ENCODE assay signal across 25 mouse cellular contexts in genomic region chr7:80376192-80376591, GRCm38 (mm10). TPM values are rescaled to one million over a fixed set of nuclear protein-coding genes. Genes with fewer than 3 reads are reported as not detected.
DNase-seq lines count a peak whose midpoint lies in the region; ATAC-seq lines count a peak whose summit lies in the region.
"Had no signal": no experiment of that assay in that cellular context is flagged by ENCODE, and none has a peak within 500 bp of the region (broad histone marks: within the 10 kb centered on the region; RNA-seq: fewer than 3 reads in every experiment).

No protein-coding gene starts in this region.

- no peaks in the 10 kb centered on the region for H3K36me3 ChIP-seq in hindbrain, embryonic 15.5 days
- H3K36me3 ChIP-seq in hindbrain, embryonic 12.5 days, result 0 out of 2 replicates have a peak, but pooled peaks cover 7% of the 10 kb centered on the region
- H3K36me3 ChIP-seq in midbrain, embryonic 14.5 days (ENCODE audit: control insufficient read depth, insufficient read depth, low read length), result no peaks in the 10 kb centered on the region
- no peaks in the 10 kb centered on the region for H3K36me3 ChIP-seq in midbrain, embryonic 10.5 days
- H3K36me3 ChIP-seq in midbrain, embryonic 15.5 days (replicated peaks), result no peaks in the 10 kb centered on the region
- H3K36me3 ChIP-seq: forebrain, embryonic 12.5 days had no signal

- H3K9me3 ChIP-seq in hindbrain, embryonic 15.5 days, result no peaks in the 10 kb centered on the region
- no peaks in the 10 kb centered on the region for H3K9me3 ChIP-seq in hindbrain, embryonic 12.5 days (replicated peaks)
- H3K9me3 ChIP-seq in midbrain, embryonic 14.5 days (ENCODE audit: control insufficient read depth, low read length), result no peaks in the 10 kb centered on the region
- H3K9me3 ChIP-seq in midbrain, embryonic 10.5 days (replicated peaks), result no peaks in the 10 kb centered on the region
- H3K9me3 ChIP-seq in midbrain, embryonic 15.5 days, result no peaks in the 10 kb centered on the region
- H3K9me3 ChIP-seq: embryonic facial prominence, embryonic 10.5 days; embryonic facial prominence, embryonic 15.5 days; forebrain, embryonic 12.5 days; liver, embryonic 15.5 days; lung, embryonic 15.5 days had no signal

- H3K4me1 ChIP-seq in hindbrain, embryonic 15.5 days (replicated peaks), result 0 out of 2 replicates have a peak, but pooled peaks cover 7% of the 10 kb centered on the region
- peaks cover 4% of the 10 kb centered on the region; the same call in 1 of the 2 replicates for H3K4me1 ChIP-seq in hindbrain, embryonic 12.5 days
- no peaks in the 10 kb centered on the region for H3K4me1 ChIP-seq in midbrain, embryonic 14.5 days (ENCODE audit: control insufficient read depth, insufficient read depth, low read length)
- H3K4me1 ChIP-seq in midbrain, embryonic 10.5 days, result peaks cover 8% of the 10 kb centered on the region
- peaks cover 11% of the 10 kb centered on the region; the same call in 1 of the 2 replicates for H3K4me1 ChIP-seq in midbrain, embryonic 15.5 days
- H3K4me1 ChIP-seq: lung, embryonic 15.5 days had no signal

- H3K9ac ChIP-seq in hindbrain, embryonic 15.5 days, result no peak overlapping the region
- H3K9ac ChIP-seq in hindbrain, embryonic 12.5 days, result no peak overlapping the region
- H3K9ac ChIP-seq in midbrain, embryonic 14.5 days (replicated peaks; ENCODE audit: low read length), result no peak overlapping the region
- H3K9ac ChIP-seq in midbrain, embryonic 15.5 days, result no peak overlapping the region
- H3K9ac ChIP-seq: embryonic facial prominence, embryonic 15.5 days; forebrain, embryonic 12.5 days; liver, embryonic 15.5 days; lung, embryonic 15.5 days had no signal

- H3K4me2 ChIP-seq in hindbrain, embryonic 15.5 days, result no peak overlapping the region
- no peak overlapping the region for H3K4me2 ChIP-seq in hindbrain, embryonic 12.5 days (replicated peaks)
- no peak overlapping the region for H3K4me2 ChIP-seq in midbrain, embryonic 14.5 days (ENCODE audit: low read length)
- no peak overlapping the region for H3K4me2 ChIP-seq in midbrain, embryonic 15.5 days
- H3K4me2 ChIP-seq: embryonic facial prominence, embryonic 15.5 days; forebrain, embryonic 12.5 days; heart, embryonic 11.5 days; liver, embryonic 15.5 days; lung, embryonic 15.5 days had no signal

- H3K4me3 ChIP-seq in hindbrain, embryonic 15.5 days, result no peak overlapping the region
- no peak overlapping the region for H3K4me3 ChIP-seq in hindbrain, embryonic 12.5 days
- no peak overlapping the region for H3K4me3 ChIP-seq in midbrain, embryonic 14.5 days (replicated peaks; ENCODE audit: low read depth, low read length)
- no peak overlapping the region for H3K4me3 ChIP-seq in midbrain, embryonic 10.5 days
- no peak overlapping the region for H3K4me3 ChIP-seq in midbrain, embryonic 15.5 days
- H3K4me3 ChIP-seq: embryonic facial prominence, embryonic 10.5 days; embryonic facial prominence, embryonic 15.5 days; forebrain, embryonic 12.5 days; gastrocnemius, adult 2 months; liver, embryonic 15.5 days; lung, embryonic 15.5 days had no signal

- H3K27me3 ChIP-seq in hindbrain, embryonic 15.5 days, result no peaks in the 10 kb centered on the region
- H3K27me3 ChIP-seq in hindbrain, embryonic 12.5 days, result no peaks in the 10 kb centered on the region; the same call in 1 of the 2 replicates
- no peaks in the 10 kb centered on the region for H3K27me3 ChIP-seq in midbrain, embryonic 14.5 days (ENCODE audit: control insufficient read depth, insufficient read depth, low read length)
- peaks cover 11% of the 10 kb centered on the region for H3K27me3 ChIP-seq in midbrain, embryonic 10.5 days (ENCODE audit: low read depth, poor library complexity, severe bottlenecking)
- H3K27me3 ChIP-seq in midbrain, embryonic 15.5 days (replicated peaks), result no peaks in the 10 kb centered on the region
- H3K27me3 ChIP-seq: embryonic facial prominence, embryonic 15.5 days; lung, embryonic 15.5 days had no signal

- 51% methylated on average over 10 of the region's 10 CpGs for WGBS in hindbrain, embryonic 15.5 days
- WGBS in hindbrain, embryonic 12.5 days, result 59% methylated on average over 10 of the region's 10 CpGs
- WGBS in midbrain, embryonic 14.5 days, result 44% methylated on average over 10 of the region's 10 CpGs
- 79% methylated on average over 10 of the region's 10 CpGs for WGBS in midbrain, embryonic 10.5 days
- WGBS in midbrain, embryonic 15.5 days, result 39% methylated on average over 10 of the region's 10 CpGs

- H3K27ac ChIP-seq in hindbrain, embryonic 15.5 days (replicated peaks), result no peak overlapping the region
- H3K27ac ChIP-seq in hindbrain, embryonic 12.5 days, result no peak overlapping the region
- H3K27ac ChIP-seq in midbrain, embryonic 14.5 days (replicated peaks; ENCODE audit: low read depth, low read length), result no peak overlapping the region
- H3K27ac ChIP-seq in midbrain, embryonic 10.5 days (replicated peaks), result no peak overlapping the region
- no peak overlapping the region for H3K27ac ChIP-seq in midbrain, embryonic 15.5 days
- H3K27ac ChIP-seq: embryonic facial prominence, embryonic 10.5 days; embryonic facial prominence, embryonic 15.5 days; forebrain, embryonic 12.5 days; gastrocnemius, adult 2 months; liver, embryonic 15.5 days; lung, embryonic 15.5 days had no signal

- DNase-seq in midbrain, embryonic 14.5 days, result peak; percentile 58
- DNase-seq in midbrain, embryonic 10.5 days (ENCODE audit: low spot score), result no peak
- DNase-seq in right cerebral cortex, postnatal 14 days, result no peak
- DNase-seq in kidney, adult 11 months, result no peak
- DNase-seq: adrenal gland, postnatal 36 days; cerebellum, adult 8-10 months; cerebellum, postnatal 25 days; gastrocnemius, adult 2 months; gastrocnemius, postnatal 36 days; heart, adult 18-20 months; heart, postnatal 4 days; kidney, postnatal 25 days; liver; spleen, adult 18-20 months; thymus, adult 18-20 months; thymus, postnatal 36 days had no signal

- peak; percentile 31; the same call in 1 of the 2 replicates for ATAC-seq in hindbrain, embryonic 15.5 days (ENCODE audit: low FRiP score, low read depth)
- no peak for ATAC-seq in hindbrain, embryonic 12.5 days (ENCODE audit: low FRiP score)
- no peak for ATAC-seq in midbrain, embryonic 14.5 days (ENCODE audit: low FRiP score, low TSS enrichment)
- peak; percentile 50 for ATAC-seq in midbrain, embryonic 15.5 days (replicated peaks)

RNA-seq across cellular contexts. Expression of gene Man2a2, which starts 5.0 kb away (rescaled TPM):
- polyA plus RNA-seq in hindbrain, embryonic 15.5 days (2015; fragmentation: Nextera tagmentation; extraction: Ambion mirVana), result 26.5 and 27.2 TPM in 2 replicates
- polyA plus RNA-seq in hindbrain, embryonic 12.5 days (2016; fragmentation: Nextera tagmentation; extraction: Ambion mirVana), result 27.2 and 30.9 TPM in 2 replicates
- 18.1 and 19.5 TPM in 2 replicates for polyA plus RNA-seq in midbrain, embryonic 14.5 days (2014; fragmentation: Nextera tagmentation; extraction: Ambion mirVana)
- polyA plus RNA-seq in midbrain, embryonic 10.5 days (2016; fragmentation: Nextera tagmentation; extraction: Ambion mirVana), result 15.7 and 18.4 TPM in 2 replicates
- polyA plus RNA-seq in midbrain, embryonic 15.5 days (2015; fragmentation: Nextera tagmentation; extraction: Ambion mirVana), result 26.4 and 28.2 TPM in 2 replicates

RNA-seq across cellular contexts. Expression of gene Fes, which starts 11.6 kb away (rescaled TPM):
- polyA plus RNA-seq in hindbrain, embryonic 15.5 days (2015; fragmentation: Nextera tagmentation; extraction: Ambion mirVana), result 3.7 and 5.0 TPM in 2 replicates
- polyA plus RNA-seq in hindbrain, embryonic 12.5 days (2016; fragmentation: Nextera tagmentation; extraction: Ambion mirVana), result 10.2 and 11.8 TPM in 2 replicates
- 1.6 and 3.2 TPM in 2 replicates for polyA plus RNA-seq in midbrain, embryonic 14.5 days (2014; fragmentation: Nextera tagmentation; extraction: Ambion mirVana)
- 9.1 and 11.8 TPM in 2 replicates for polyA plus RNA-seq in midbrain, embryonic 10.5 days (2016; fragmentation: Nextera tagmentation; extraction: Ambion mirVana)
- 4.4 and 4.8 TPM in 2 replicates for polyA plus RNA-seq in midbrain, embryonic 15.5 days (2015; fragmentation: Nextera tagmentation; extraction: Ambion mirVana)

RNA-seq across cellular contexts. Expression of gene Furin, which starts 29.0 kb away (rescaled TPM):
- polyA plus RNA-seq in hindbrain, embryonic 15.5 days (2015; fragmentation: Nextera tagmentation; extraction: Ambion mirVana), result 5.9 and 6.4 TPM in 2 replicates
- polyA plus RNA-seq in hindbrain, embryonic 12.5 days (2016; fragmentation: Nextera tagmentation; extraction: Ambion mirVana), result 6.1 and 6.9 TPM in 2 replicates
- polyA plus RNA-seq in midbrain, embryonic 14.5 days (2014; fragmentation: Nextera tagmentation; extraction: Ambion mirVana), result 4.6 and 4.9 TPM in 2 replicates
- 3.0 and 3.9 TPM in 2 replicates for polyA plus RNA-seq in midbrain, embryonic 10.5 days (2016; fragmentation: Nextera tagmentation; extraction: Ambion mirVana)
- polyA plus RNA-seq in midbrain, embryonic 15.5 days (2015; fragmentation: Nextera tagmentation; extraction: Ambion mirVana), result 5.7 and 6.3 TPM in 2 replicates

RNA-seq across cellular contexts. Expression of gene Hddc3, which starts 33.3 kb away (rescaled TPM):
- polyA plus RNA-seq in hindbrain, embryonic 15.5 days (2015; fragmentation: Nextera tagmentation; extraction: Ambion mirVana), result 21.9 and 22.7 TPM in 2 replicates
- polyA plus RNA-seq in hindbrain, embryonic 12.5 days (2016; fragmentation: Nextera tagmentation; extraction: Ambion mirVana), result 20.2 and 22.0 TPM in 2 replicates
- polyA plus RNA-seq in midbrain, embryonic 14.5 days (2014; fragmentation: Nextera tagmentation; extraction: Ambion mirVana), result 28.7 and 34.8 TPM in 2 replicates
- 24.8 and 24.9 TPM in 2 replicates for polyA plus RNA-seq in midbrain, embryonic 10.5 days (2016; fragmentation: Nextera tagmentation; extraction: Ambion mirVana)
- 22.1 and 26.4 TPM in 2 replicates for polyA plus RNA-seq in midbrain, embryonic 15.5 days (2015; fragmentation: Nextera tagmentation; extraction: Ambion mirVana)

RNA-seq across cellular contexts. Expression of gene Unc45a, which starts 35.4 kb away (rescaled TPM):
- polyA plus RNA-seq in hindbrain, embryonic 15.5 days (2015; fragmentation: Nextera tagmentation; extraction: Ambion mirVana), result 56.1 and 61.2 TPM in 2 replicates
- polyA plus RNA-seq in hindbrain, embryonic 12.5 days (2016; fragmentation: Nextera tagmentation; extraction: Ambion mirVana), result 56.2 and 60.6 TPM in 2 replicates
- 42.7 and 43.7 TPM in 2 replicates for polyA plus RNA-seq in midbrain, embryonic 14.5 days (2014; fragmentation: Nextera tagmentation; extraction: Ambion mirVana)
- polyA plus RNA-seq in midbrain, embryonic 10.5 days (2016; fragmentation: Nextera tagmentation; extraction: Ambion mirVana), result 42.3 and 46.7 TPM in 2 replicates
- polyA plus RNA-seq in midbrain, embryonic 15.5 days (2015; fragmentation: Nextera tagmentation; extraction: Ambion mirVana), result 60.2 and 62.0 TPM in 2 replicates

Comparison
In these comparisons a context has a peak if more than half of its experiments do, and no peak if none do; other contexts are left out.
1. ATAC-seq: peak in hindbrain, embryonic 15.5 days (single experiment) and midbrain, embryonic 15.5 days (single experiment); none in hindbrain, embryonic 12.5 days (single experiment) and midbrain, embryonic 14.5 days (single experiment).